Mouse (Mus musculus): Measurements from ENCODE around the gene Nacad. TPM values are rescaled to one million over a fixed set of nuclear protein-coding genes. Genes with fewer than 3 reads are reported as not detected.

Gene Nacad
- polyA plus RNA-seq, 1 experiment from 2014 or later, result 50.1 TPM

- Histone ChIP-seq H3K4me2 (ENCODE audit: low read depth) (no peak overlapping the region), H3K27ac (ENCODE audit: low read depth, low read length) (no peak overlapping the region), H3K9me3 (ENCODE audit: control insufficient read depth, low read length) (no peaks in the 10 kb centered on the region), H3K4me1 (ENCODE audit: control insufficient read depth, insufficient read depth, low read length) (no peaks in the 10 kb centered on the region), H3K36me3 (ENCODE audit: control insufficient read depth, insufficient read depth, low read length) (no peaks in the 10 kb centered on the region), H3K4me3 (ENCODE audit: low read depth, low read length) (no peak overlapping the region), H3K27me3 (ENCODE audit: control insufficient read depth, insufficient read depth, low read length) (no peaks in the 10 kb centered on the region), H3K9ac (ENCODE audit: low read length) (no peak overlapping the region)
- no peak for ATAC-seq (ENCODE audit: insufficient read depth, low FRiP score, low TSS enrichment)
- WGBS, result 72% methylated on average over 8 of the region's 8 CpGs
- DNase-seq (ENCODE audit: low spot score), result no peak
These were observed 30.3 kb upstream of the Nacad start for GRCm38 (mm10) chr11:6636150-6636549.

- no peak for DNase-seq (ENCODE audit: low spot score)
- H3K4me2 ChIP-seq (ENCODE audit: low read depth), result no peak overlapping the region
- no peak overlapping the region for H3K27ac ChIP-seq (ENCODE audit: low read depth, low read length)
- H3K4me3 ChIP-seq (ENCODE audit: low read depth, low read length), result no peak overlapping the region
- no peak overlapping the region for H3K9ac ChIP-seq (ENCODE audit: low read length)
- no peaks in the 10 kb centered on the region for H3K9me3 ChIP-seq (ENCODE audit: control insufficient read depth, low read length)
- H3K4me1 ChIP-seq (ENCODE audit: control insufficient read depth, insufficient read depth, low read length), result peaks cover 8% of the 10 kb centered on the region; the same call in 1 of the 2 replicates
- H3K36me3 ChIP-seq (ENCODE audit: control insufficient read depth, insufficient read depth, low read length), result no peaks in the 10 kb centered on the region
- ATAC-seq (ENCODE audit: insufficient read depth, low FRiP score, low TSS enrichment), result no peak
- H3K27me3 ChIP-seq (ENCODE audit: control insufficient read depth, insufficient read depth, low read length), result no peaks in the 10 kb centered on the region
These were observed 23.8 kb upstream of the Nacad start for GRCm38 (mm10) chr11:6629655-6630054.

GRCm38 (mm10) chr11:6628568-6628967 lies 22.7 kb upstream of the Nacad start:
- no peak overlapping the region for H3K9ac ChIP-seq (ENCODE audit: low read length)
- no peak overlapping the region for H3K4me2 ChIP-seq (ENCODE audit: low read depth)
- peaks cover 4% of the 10 kb centered on the region for H3K36me3 ChIP-seq (ENCODE audit: control insufficient read depth, insufficient read depth, low read length)
- no peaks in the 10 kb centered on the region for H3K27me3 ChIP-seq (ENCODE audit: control insufficient read depth, insufficient read depth, low read length)
- 13% methylated on average over 4 of the region's 4 CpGs for WGBS
- H3K4me1 ChIP-seq (ENCODE audit: control insufficient read depth, insufficient read depth, low read length), result peaks cover 9% of the 10 kb centered on the region; the same call in 1 of the 2 replicates
- no peak overlapping the region for H3K4me3 ChIP-seq (ENCODE audit: low read depth, low read length)
- DNase-seq (ENCODE audit: low spot score) (peak; percentile 57), ATAC-seq (ENCODE audit: insufficient read depth, low FRiP score, low TSS enrichment) (no peak)
- H3K9me3 ChIP-seq (ENCODE audit: control insufficient read depth, low read length), result no peaks in the 10 kb centered on the region
- H3K27ac ChIP-seq (ENCODE audit: low read depth, low read length), result no peak overlapping the region

- Histone ChIP-seq H3K4me2 (ENCODE audit: low read depth) (no peak overlapping the region), H3K36me3 (ENCODE audit: control insufficient read depth, insufficient read depth, low read length) (peaks cover 8% of the 10 kb centered on the region), H3K4me3 (ENCODE audit: low read depth, low read length) (no peak overlapping the region), H3K9me3 (ENCODE audit: control insufficient read depth, low read length) (no peaks in the 10 kb centered on the region), H3K4me1 (ENCODE audit: control insufficient read depth, insufficient read depth, low read length) (peaks cover 9% of the 10 kb centered on the region; the same call in 1 of the 2 replicates), H3K27me3 (ENCODE audit: control insufficient read depth, insufficient read depth, low read length) (no peaks in the 10 kb centered on the region), H3K27ac (ENCODE audit: low read depth, low read length) (no peak overlapping the region), H3K9ac (ENCODE audit: low read length) (no peak overlapping the region)
- no peak for DNase-seq (ENCODE audit: low spot score)
- WGBS, result 94% methylated on average over 4 of the region's 4 CpGs
- no peak for ATAC-seq (ENCODE audit: insufficient read depth, low FRiP score, low TSS enrichment)
These were observed 21.9 kb upstream of the Nacad start for GRCm38 (mm10) chr11:6627731-6628130.

GRCm38 (mm10) chr11:6626388-6626772 lies 20.5 kb upstream of the Nacad start:
- H3K36me3 ChIP-seq (ENCODE audit: control insufficient read depth, insufficient read depth, low read length), result peaks cover 14% of the 10 kb centered on the region
- no peaks in the 10 kb centered on the region for H3K27me3 ChIP-seq (ENCODE audit: control insufficient read depth, insufficient read depth, low read length)
- H3K4me2 ChIP-seq (ENCODE audit: low read depth), result peak overlapping the region; percentile 89
- peak overlapping the region; percentile 37 for H3K27ac ChIP-seq (ENCODE audit: low read depth, low read length)
- peak overlapping the region; percentile 67 for H3K4me3 ChIP-seq (ENCODE audit: low read depth, low read length)
- 11% methylated on average over 16 of the region's 16 CpGs for WGBS
- peaks cover 9% of the 10 kb centered on the region; the same call in 1 of the 2 replicates for H3K4me1 ChIP-seq (ENCODE audit: control insufficient read depth, insufficient read depth, low read length)
- peak; percentile 11 for ATAC-seq (ENCODE audit: insufficient read depth, low FRiP score, low TSS enrichment)
- no peaks in the 10 kb centered on the region for H3K9me3 ChIP-seq (ENCODE audit: control insufficient read depth, low read length)
- DNase-seq (ENCODE audit: low spot score), result no peak
- peak overlapping the region; percentile 67 for H3K9ac ChIP-seq (ENCODE audit: low read length)

- H3K4me1 ChIP-seq (ENCODE audit: control insufficient read depth, insufficient read depth, low read length), result peaks cover 9% of the 10 kb centered on the region; the same call in 1 of the 2 replicates
- peak within 1 kb of the TSS; percentile 37 for H3K27ac ChIP-seq (ENCODE audit: low read depth, low read length)
- under 1% methylated on average over 64 of the region's 66 CpGs for WGBS
- peak within 1 kb of the TSS; percentile 67 for H3K9ac ChIP-seq (ENCODE audit: low read length)
- H3K4me3 ChIP-seq (ENCODE audit: low read depth, low read length), result peak within 1 kb of the TSS; percentile 67
- peak; percentile 98 for DNase-seq (ENCODE audit: low spot score)
- H3K4me2 ChIP-seq (ENCODE audit: low read depth), result peak within 1 kb of the TSS; percentile 89
- peaks cover 18% of the 10 kb centered on the region for H3K36me3 ChIP-seq (ENCODE audit: control insufficient read depth, insufficient read depth, low read length)
- ATAC-seq (ENCODE audit: insufficient read depth, low FRiP score, low TSS enrichment), result peak; percentile 95
- H3K9me3 ChIP-seq (ENCODE audit: control insufficient read depth, low read length), result no peaks in the 10 kb centered on the region
- H3K27me3 ChIP-seq (ENCODE audit: control insufficient read depth, insufficient read depth, low read length), result no peaks in the 10 kb centered on the region
These were observed 19.9 kb upstream of the Nacad start, which contains the start of gene Tbrg4 for GRCm38 (mm10) chr11:6625478-6626387. Tbrg4 (minus strand) TSS chr11:6626067.

- no peak for DNase-seq (ENCODE audit: low spot score)
- Histone ChIP-seq H3K9ac (ENCODE audit: low read length) (peak overlapping the region; percentile 67), H3K27ac (ENCODE audit: low read depth, low read length) (no peak overlapping the region), H3K4me3 (ENCODE audit: low read depth, low read length) (peak overlapping the region; percentile 67), H3K4me1 (ENCODE audit: control insufficient read depth, insufficient read depth, low read length) (peaks cover 9% of the 10 kb centered on the region; the same call in 1 of the 2 replicates), H3K4me2 (ENCODE audit: low read depth) (peak overlapping the region; percentile 89), H3K9me3 (ENCODE audit: control insufficient read depth, low read length) (no peaks in the 10 kb centered on the region), H3K27me3 (ENCODE audit: control insufficient read depth, insufficient read depth, low read length) (no peaks in the 10 kb centered on the region), H3K36me3 (ENCODE audit: control insufficient read depth, insufficient read depth, low read length) (peaks cover 27% of the 10 kb centered on the region)
- no peak for ATAC-seq (ENCODE audit: insufficient read depth, low FRiP score, low TSS enrichment)
- WGBS, result 71% methylated on average over 14 of the region's 14 CpGs
These were observed 18.9 kb upstream of the Nacad start for GRCm38 (mm10) chr11:6624619-6625382.

GRCm38 (mm10) chr11:6623704-6624103 lies 17.9 kb upstream of the Nacad start:
- Histone ChIP-seq H3K4me2 (ENCODE audit: low read depth) (no peak overlapping the region), H3K4me3 (ENCODE audit: low read depth, low read length) (no peak overlapping the region; the same call in 1 of the 2 replicates), H3K27ac (ENCODE audit: low read depth, low read length) (no peak overlapping the region), H3K36me3 (ENCODE audit: control insufficient read depth, insufficient read depth, low read length) (peaks cover 36% of the 10 kb centered on the region), H3K9ac (ENCODE audit: low read length) (no peak overlapping the region), H3K9me3 (ENCODE audit: control insufficient read depth, low read length) (no peaks in the 10 kb centered on the region), H3K27me3 (ENCODE audit: control insufficient read depth, insufficient read depth, low read length) (no peaks in the 10 kb centered on the region), H3K4me1 (ENCODE audit: control insufficient read depth, insufficient read depth, low read length) (peaks cover 9% of the 10 kb centered on the region; the same call in 1 of the 2 replicates)
- DNase-seq (ENCODE audit: low spot score) (no peak), ATAC-seq (ENCODE audit: insufficient read depth, low FRiP score, low TSS enrichment) (no peak)
- 92% methylated on average over 10 of the region's 10 CpGs for WGBS

Data from neural tube, embryonic 11.5 days (tissue).